Mouse (Mus musculus): ENCODE data around the gene Dchs1. TPM values are rescaled to one million over a fixed set of nuclear protein-coding genes. Genes with fewer than 3 reads are reported as not detected.

Dchs1 gene
- polyA plus RNA-seq, 1 experiment from 2014 or later, result 20.7 TPM

DNA sequence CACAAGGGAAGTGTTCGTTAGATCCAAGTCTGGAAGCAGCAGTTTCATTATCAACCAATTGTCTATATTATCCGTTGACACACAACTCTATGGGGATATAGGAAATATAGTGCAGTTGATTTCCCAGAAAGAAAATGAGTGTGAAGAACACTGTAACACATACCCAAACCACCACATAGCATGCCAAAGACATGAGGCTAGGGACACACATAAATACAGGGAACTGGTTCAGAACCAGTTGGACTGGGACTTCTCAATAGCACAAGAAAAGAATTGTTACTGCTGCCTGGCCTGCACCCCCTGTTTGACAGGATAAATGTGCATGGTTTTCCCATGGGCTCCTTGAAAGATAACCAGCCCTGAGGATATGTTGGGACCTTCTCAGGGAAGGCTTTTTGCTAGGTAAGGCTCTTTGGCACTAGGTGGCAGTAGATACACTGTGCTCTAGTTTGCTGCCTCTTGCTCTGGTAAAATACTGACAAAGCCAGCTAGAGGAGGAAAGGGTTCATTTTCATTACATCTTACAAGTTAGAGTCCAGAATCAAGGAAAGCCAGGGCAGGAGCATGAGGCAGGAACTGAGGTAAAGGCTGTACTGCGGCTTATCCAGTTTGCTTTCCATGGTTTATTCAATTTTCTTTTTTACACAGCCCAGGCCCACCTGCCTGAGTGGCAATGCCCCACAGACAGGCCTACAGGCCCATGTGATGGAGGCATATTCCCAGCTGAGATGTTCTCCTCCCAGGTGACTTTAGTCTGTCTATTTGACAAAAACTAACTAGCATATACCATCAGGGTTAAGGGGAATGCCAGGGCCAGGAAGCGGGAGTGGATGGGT is 61.1 kb downstream of the Dchs1 start:
- DNase-seq (peak; percentile 87), ATAC-seq (ENCODE audit: insufficient read depth) (peak; percentile 79)
- Histone ChIP-seq H3K36me3 (ENCODE audit: insufficient read depth) (peaks cover 26% of the 10 kb centered on the region), H3K9ac (no peak overlapping the region), H3K27ac (ENCODE audit: low read depth) (no peak overlapping the region), H3K4me1 (ENCODE audit: insufficient read depth) (no peaks in the 10 kb centered on the region), H3K4me2 (no peak overlapping the region), H3K9me3 (ENCODE audit: low read depth, low read length) (no peaks in the 10 kb centered on the region), H3K27me3 (ENCODE audit: insufficient read depth, low read length) (no peaks in the 10 kb centered on the region), H3K4me3 (ENCODE audit: low read depth, low read length) (no peak overlapping the region)
- 83% methylated on average over 4 of the region's 4 CpGs for WGBS
- TF ChIP-seq CTCF (IDR thresholded peaks at IDR 0.05; ENCODE audit: low read depth), result peak; percentile 83

DNA sequence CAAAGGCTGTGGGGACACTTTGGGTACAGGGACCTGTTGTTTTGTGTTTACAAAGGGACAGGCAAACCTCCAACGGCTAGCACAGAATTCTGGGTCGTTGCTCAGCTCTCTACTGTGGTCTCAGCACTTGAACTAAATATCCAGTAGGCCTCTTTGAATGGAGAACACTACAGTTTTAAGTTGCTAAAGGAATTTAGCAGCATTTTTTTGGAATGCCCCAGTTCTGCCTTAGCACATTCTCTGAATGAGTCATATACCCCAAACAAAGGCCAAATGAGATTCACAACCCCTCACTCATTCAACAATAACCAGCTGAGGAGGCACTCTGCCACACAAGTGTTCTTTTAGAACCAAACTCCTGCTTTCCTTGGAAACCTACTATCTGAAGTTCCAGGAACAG is 65.5 kb downstream of the Dchs1 start:
- Histone ChIP-seq H3K27ac (ENCODE audit: low read depth) (no peak overlapping the region), H3K4me2 (no peak overlapping the region), H3K36me3 (ENCODE audit: insufficient read depth) (no peaks in the 10 kb centered on the region), H3K4me3 (ENCODE audit: low read depth, low read length) (no peak overlapping the region), H3K9me3 (ENCODE audit: low read depth, low read length) (no peaks in the 10 kb centered on the region), H3K4me1 (ENCODE audit: insufficient read depth) (no peaks in the 10 kb centered on the region), H3K27me3 (ENCODE audit: insufficient read depth, low read length) (no peaks in the 10 kb centered on the region), H3K9ac (no peak overlapping the region)
- DNase-seq (no peak), ATAC-seq (ENCODE audit: insufficient read depth) (no peak)
- 63% methylated on average over 2 of the region's 2 CpGs for WGBS
- TF ChIP-seq CTCF (IDR thresholded peaks at IDR 0.05; ENCODE audit: low read depth), result no peak

DNA sequence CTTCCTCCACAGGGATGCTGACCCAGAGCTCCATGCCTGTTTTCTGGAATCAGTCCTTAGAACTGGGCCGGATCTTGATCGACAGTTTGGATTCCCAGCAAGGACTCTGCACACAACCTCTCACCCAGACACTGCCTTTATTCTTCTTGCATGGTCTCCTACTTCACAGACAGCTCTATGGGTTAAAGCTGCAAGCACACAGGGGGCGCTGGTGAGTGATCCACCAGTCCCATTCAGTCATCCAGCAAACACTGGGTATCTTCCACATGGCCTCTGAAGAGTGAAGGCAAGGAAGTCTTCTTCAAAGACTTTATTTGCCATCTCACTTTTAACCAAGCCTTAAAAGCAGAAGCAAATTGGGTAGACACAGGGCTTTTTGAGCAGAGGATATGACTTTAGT is 72.1 kb downstream of the Dchs1 start:
- ATAC-seq (ENCODE audit: insufficient read depth), result no peak
- no peak for DNase-seq
- Histone ChIP-seq H3K4me3 (ENCODE audit: low read depth, low read length) (no peak overlapping the region), H3K4me1 (ENCODE audit: insufficient read depth) (no peaks in the 10 kb centered on the region), H3K27me3 (ENCODE audit: insufficient read depth, low read length) (no peaks in the 10 kb centered on the region), H3K4me2 (no peak overlapping the region), H3K9me3 (ENCODE audit: low read depth, low read length) (no peaks in the 10 kb centered on the region), H3K27ac (ENCODE audit: low read depth) (no peak overlapping the region), H3K36me3 (ENCODE audit: insufficient read depth) (no peaks in the 10 kb centered on the region), H3K9ac (no peak overlapping the region)
- 0 out of 2 replicates have a peak, but pooled peaks have one; percentile 13 for TF ChIP-seq CTCF (IDR thresholded peaks at IDR 0.05; ENCODE audit: low read depth)
- 40% methylated on average over 3 of the region's 3 CpGs for WGBS

DNA sequence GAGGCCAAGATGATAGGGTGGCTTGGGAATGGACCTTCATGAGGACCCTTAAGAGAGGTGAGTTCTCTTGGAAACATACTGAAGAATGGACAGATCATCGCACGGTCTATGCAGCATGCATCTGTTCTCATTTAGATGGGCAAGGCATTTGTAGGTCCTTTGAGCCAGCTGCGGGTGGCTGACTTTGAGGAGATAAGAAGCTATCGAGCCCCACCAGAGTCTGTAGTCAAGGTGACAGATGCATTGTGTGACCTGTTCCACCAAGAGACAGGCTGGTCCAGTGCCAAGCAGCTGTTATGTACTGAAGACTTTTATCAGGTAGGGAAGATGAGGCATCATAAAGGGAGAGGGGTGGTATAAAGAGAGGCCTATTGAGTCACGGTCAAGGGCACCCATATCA is 78.7 kb downstream of the Dchs1 start:
- no peak for TF ChIP-seq CTCF (IDR thresholded peaks at IDR 0.05; ENCODE audit: low read depth)
- Histone ChIP-seq H3K27me3 (ENCODE audit: insufficient read depth, low read length) (no peaks in the 10 kb centered on the region), H3K9ac (no peak overlapping the region), H3K27ac (ENCODE audit: low read depth) (no peak overlapping the region), H3K4me3 (ENCODE audit: low read depth, low read length) (no peak overlapping the region), H3K9me3 (ENCODE audit: low read depth, low read length) (no peaks in the 10 kb centered on the region), H3K4me1 (ENCODE audit: insufficient read depth) (no peaks in the 10 kb centered on the region), H3K36me3 (ENCODE audit: insufficient read depth) (no peaks in the 10 kb centered on the region), H3K4me2 (no peak overlapping the region)
- WGBS, result 88% methylated on average over 5 of the region's 5 CpGs
- DNase-seq, result no peak
- ATAC-seq (ENCODE audit: insufficient read depth), result no peak

DNA sequence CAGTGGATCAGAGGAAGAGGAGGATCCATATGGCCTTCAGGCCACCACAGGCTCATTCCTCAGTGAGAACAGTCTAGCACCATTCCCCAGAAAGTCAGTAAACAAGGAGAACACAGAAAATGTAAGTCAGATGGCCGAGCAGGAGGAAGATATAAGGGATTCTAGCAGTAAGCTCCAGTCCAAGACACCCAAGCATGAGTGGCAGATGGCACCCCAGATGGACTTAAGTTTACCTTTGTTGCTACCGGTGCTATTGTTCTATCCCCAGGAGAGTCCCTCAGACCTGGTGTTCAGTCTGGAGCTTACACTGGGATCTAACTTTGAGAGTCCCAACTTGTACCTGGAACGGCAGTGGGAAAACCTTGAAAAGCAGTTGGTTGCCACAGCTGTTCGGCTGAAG is 83.6 kb downstream of the Dchs1 start:
- Histone ChIP-seq H3K27ac (ENCODE audit: low read depth) (no peak overlapping the region), H3K27me3 (ENCODE audit: insufficient read depth, low read length) (no peaks in the 10 kb centered on the region), H3K9me3 (ENCODE audit: low read depth, low read length) (no peaks in the 10 kb centered on the region), H3K4me1 (ENCODE audit: insufficient read depth) (no peaks in the 10 kb centered on the region), H3K4me2 (no peak overlapping the region), H3K4me3 (ENCODE audit: low read depth, low read length) (no peak overlapping the region), H3K9ac (no peak overlapping the region), H3K36me3 (ENCODE audit: insufficient read depth) (no peaks in the 10 kb centered on the region)
- ATAC-seq (ENCODE audit: insufficient read depth) (no peak), DNase-seq (no peak)
- TF ChIP-seq CTCF (IDR thresholded peaks at IDR 0.05; ENCODE audit: low read depth), result no peak
- 80% methylated on average over 4 of the region's 4 CpGs for whole genome bisulfite sequencing

DNA sequence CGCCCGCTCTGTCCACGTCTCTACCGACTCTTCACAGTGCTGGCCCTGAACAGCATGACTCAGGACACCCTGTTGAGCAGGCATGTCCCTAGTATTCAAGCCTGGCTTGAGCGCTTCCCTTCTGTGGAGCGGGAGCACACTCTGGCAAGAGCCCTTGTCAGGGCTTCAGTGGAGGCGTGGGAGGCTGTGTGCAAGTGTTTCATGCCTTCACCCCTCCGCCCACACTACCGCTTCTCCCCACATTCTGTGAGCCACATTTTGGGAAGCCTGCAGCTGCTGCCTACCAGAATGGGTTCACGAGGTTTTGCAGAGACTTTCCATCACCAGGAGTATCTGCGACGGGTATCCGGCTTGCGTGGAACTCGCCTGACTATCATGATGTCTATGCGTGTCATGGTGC is 84.3 kb downstream of the Dchs1 start:
- no peak for TF ChIP-seq CTCF (IDR thresholded peaks at IDR 0.05; ENCODE audit: low read depth)
- no peaks in the 10 kb centered on the region for H3K9me3 ChIP-seq (ENCODE audit: low read depth, low read length)
- WGBS, result 77% methylated on average over 16 of the region's 16 CpGs
- ATAC-seq (ENCODE audit: insufficient read depth) (no peak), DNase-seq (no peak)
- H3K36me3 ChIP-seq (ENCODE audit: insufficient read depth), result no peaks in the 10 kb centered on the region
- no peak overlapping the region for H3K4me2 ChIP-seq
- no peaks in the 10 kb centered on the region for H3K27me3 ChIP-seq (ENCODE audit: insufficient read depth, low read length)
- H3K4me3 ChIP-seq (ENCODE audit: low read depth, low read length), result no peak overlapping the region
- H3K27ac ChIP-seq (ENCODE audit: low read depth), result no peak overlapping the region
- no peak overlapping the region for H3K9ac ChIP-seq
- H3K4me1 ChIP-seq (ENCODE audit: insufficient read depth), result no peaks in the 10 kb centered on the region

Other genes starting within 250 kb of the Dchs1 start
- 38.7 and 38.9 TPM in 2 replicates for gene Smpd1, start 233.3 kb downstream of the Dchs1 start, polyA plus RNA-seq (2014; fragmentation: Nextera tagmentation; extraction: Ambion mirVana)
- 36.6 and 37.6 TPM in 2 replicates for gene Apbb1, start 206.0 kb downstream of the Dchs1 start, polyA plus RNA-seq (2014; fragmentation: Nextera tagmentation; extraction: Ambion mirVana)
- gene Hpx, start 187.5 kb downstream of the Dchs1 start, polyA plus RNA-seq (2014; fragmentation: Nextera tagmentation; extraction: Ambion mirVana), result 0.57 and 0.59 TPM in 2 replicates
- 43.8 and 45.3 TPM in 2 replicates for gene Trim3, start 154.1 kb downstream of the Dchs1 start, polyA plus RNA-seq (2014; fragmentation: Nextera tagmentation; extraction: Ambion mirVana)
- gene Timm10b, start 147.6 kb downstream of the Dchs1 start, polyA plus RNA-seq (2014; fragmentation: Nextera tagmentation; extraction: Ambion mirVana), result 200 and 201 TPM in 2 replicates
- 84.1 and 84.2 TPM in 2 replicates for gene Arfip2, start 147.2 kb downstream of the Dchs1 start, polyA plus RNA-seq (2014; fragmentation: Nextera tagmentation; extraction: Ambion mirVana)
- 22.9 and 31.9 TPM in 2 replicates for gene Gm45799, start 147.1 kb downstream of the Dchs1 start, polyA plus RNA-seq (2014; fragmentation: Nextera tagmentation; extraction: Ambion mirVana)
- gene Dnhd1, start 136.8 kb downstream of the Dchs1 start, polyA plus RNA-seq (2014; fragmentation: Nextera tagmentation; extraction: Ambion mirVana), result 0.84 and 1.0 TPM in 2 replicates
- gene Ilk, start 51.1 kb downstream of the Dchs1 start, polyA plus RNA-seq (2014; fragmentation: Nextera tagmentation; extraction: Ambion mirVana), result 372 and 377 TPM in 2 replicates
- gene Rrp8, start 50.3 kb downstream of the Dchs1 start, polyA plus RNA-seq (2014; fragmentation: Nextera tagmentation; extraction: Ambion mirVana), result 45.2 and 48.9 TPM in 2 replicates
- gene Taf10, start 43.3 kb downstream of the Dchs1 start, polyA plus RNA-seq (2014; fragmentation: Nextera tagmentation; extraction: Ambion mirVana), result 175 and 192 TPM in 2 replicates
- 73.7 and 78.2 TPM in 2 replicates for gene Tpp1, start 35.4 kb downstream of the Dchs1 start, polyA plus RNA-seq (2014; fragmentation: Nextera tagmentation; extraction: Ambion mirVana)
- gene Mrpl17, start 23.4 kb upstream of the Dchs1 start, polyA plus RNA-seq (2014; fragmentation: Nextera tagmentation; extraction: Ambion mirVana), result 384 and 388 TPM in 2 replicates
- gene Gm4070, start 166.3 kb upstream of the Dchs1 start, polyA plus RNA-seq (2014; fragmentation: Nextera tagmentation; extraction: Ambion mirVana), result 0.22 and 0.30 TPM in 2 replicates

All from lung, embryonic 14.5 days (tissue).